Mouse (Mus musculus): ENCODE data around the gene Wfdc8. TPM values are rescaled to one million over a fixed set of nuclear protein-coding genes. Genes with fewer than 3 reads are reported as not detected.
A peak's percentile ranks its signal among the peaks of the same experiment; 100 is the strongest.

The Wfdc8 gene
- polyA plus RNA-seq, 1 experiment from 2014 or later: not detected

- peak; percentile 23 for DNase-seq (ENCODE audit: low spot score)
Observed at GRCm38 (mm10) chr2:164563339-164564038, 49.9 kb downstream of the Wfdc8 start.

- DNase-seq (ENCODE audit: low spot score): no peak
Observed at GRCm38 (mm10) chr2:164562391-164563188, 50.8 kb downstream of the Wfdc8 start, which contains the start of gene Wfdc2. Wfdc2 (plus strand) TSS chr2:164562413.

- no peak for DNase-seq (ENCODE audit: low spot score)
Observed at GRCm38 (mm10) chr2:164560106-164560505, 53.3 kb downstream of the Wfdc8 start.

GRCm38 (mm10) chr2:164558991-164559645 is 54.3 kb downstream of the Wfdc8 start:
- DNase-seq (ENCODE audit: low spot score): no peak

GRCm38 (mm10) chr2:164558426-164558825 is 55.0 kb downstream of the Wfdc8 start:
- no peak for DNase-seq (ENCODE audit: low spot score)

- no peak for DNase-seq (ENCODE audit: low spot score)
Observed at GRCm38 (mm10) chr2:164551502-164551901, 61.9 kb downstream of the Wfdc8 start.

GRCm38 (mm10) chr2:164550895-164551269 is 62.5 kb downstream of the Wfdc8 start:
- no peak for DNase-seq (ENCODE audit: low spot score)

GRCm38 (mm10) chr2:164549963-164550894 is 63.2 kb downstream of the Wfdc8 start:
- DNase-seq (ENCODE audit: low spot score): no peak

- no peak for DNase-seq (ENCODE audit: low spot score)
Observed at GRCm38 (mm10) chr2:164549338-164549737, 64.1 kb downstream of the Wfdc8 start.

Other genes starting within 250 kb of the Wfdc8 start
- gene Slpi, start 224.5 kb downstream of the Wfdc8 start, polyA plus RNA-seq (2015; fragmentation: Nextera tagmentation; extraction: Ambion mirVana): 9.8 and 10.6 TPM in 2 replicates
- gene Rbpjl, start 210.5 kb downstream of the Wfdc8 start, polyA plus RNA-seq (2015; fragmentation: Nextera tagmentation; extraction: Ambion mirVana): not detected in 2 replicates
- gene Matn4, start 208.5 kb downstream of the Wfdc8 start, polyA plus RNA-seq (2015; fragmentation: Nextera tagmentation; extraction: Ambion mirVana): 0.08 and 0.12 TPM in 2 replicates
- gene Sdc4, start 169.7 kb downstream of the Wfdc8 start, polyA plus RNA-seq (2015; fragmentation: Nextera tagmentation; extraction: Ambion mirVana): 28.7 and 40.4 TPM in 2 replicates
- 77.2 and 83.7 TPM in 2 replicates for gene Sys1, start 156.7 kb downstream of the Wfdc8 start, polyA plus RNA-seq (2015; fragmentation: Nextera tagmentation; extraction: Ambion mirVana)
- gene Gm20458, start 152.7 kb downstream of the Wfdc8 start, polyA plus RNA-seq (2015; fragmentation: Nextera tagmentation; extraction: Ambion mirVana): 19.4 and 21.5 TPM in 2 replicates
- gene Trp53tg5, start 139.9 kb downstream of the Wfdc8 start, polyA plus RNA-seq (2015; fragmentation: Nextera tagmentation; extraction: Ambion mirVana): not detected in 2 replicates
- 12.6 and 15.3 TPM in 2 replicates for gene Dbndd2, start 127.5 kb downstream of the Wfdc8 start, polyA plus RNA-seq (2015; fragmentation: Nextera tagmentation; extraction: Ambion mirVana)
- gene Pigt, start 116.1 kb downstream of the Wfdc8 start, polyA plus RNA-seq (2015; fragmentation: Nextera tagmentation; extraction: Ambion mirVana): 47.2 and 51.1 TPM in 2 replicates
- 51.3 and 53.4 TPM in 2 replicates for gene Wfdc2, start 51.2 kb downstream of the Wfdc8 start, polyA plus RNA-seq (2015; fragmentation: Nextera tagmentation; extraction: Ambion mirVana)
- gene Spint3, start 40.2 kb downstream of the Wfdc8 start, polyA plus RNA-seq (2015; fragmentation: Nextera tagmentation; extraction: Ambion mirVana): not detected in 2 replicates
- not detected in 2 replicates for gene Wfdc6a, start 28.2 kb downstream of the Wfdc8 start, polyA plus RNA-seq (2015; fragmentation: Nextera tagmentation; extraction: Ambion mirVana)
- not detected in 2 replicates for gene Eppin, start 20.0 kb downstream of the Wfdc8 start, polyA plus RNA-seq (2015; fragmentation: Nextera tagmentation; extraction: Ambion mirVana)
- gene Wfdc6b, start 104 bp downstream of the Wfdc8 start, polyA plus RNA-seq (2015; fragmentation: Nextera tagmentation; extraction: Ambion mirVana): not detected in 2 replicates
- not detected in 2 replicates for gene Wfdc16, start 25.2 kb upstream of the Wfdc8 start, polyA plus RNA-seq (2015; fragmentation: Nextera tagmentation; extraction: Ambion mirVana)
- 0.42 TPM in 1 of 2 replicates, not detected in the other for gene Wfdc10, start 42.4 kb upstream of the Wfdc8 start, polyA plus RNA-seq (2015; fragmentation: Nextera tagmentation; extraction: Ambion mirVana)
- not detected in 2 replicates for gene Wfdc9, start 43.0 kb upstream of the Wfdc8 start, polyA plus RNA-seq (2015; fragmentation: Nextera tagmentation; extraction: Ambion mirVana)
- gene Wfdc11, start 60.5 kb upstream of the Wfdc8 start, polyA plus RNA-seq (2015; fragmentation: Nextera tagmentation; extraction: Ambion mirVana): not detected in 2 replicates
- not detected in 2 replicates for gene Wfdc13, start 71.5 kb upstream of the Wfdc8 start, polyA plus RNA-seq (2015; fragmentation: Nextera tagmentation; extraction: Ambion mirVana)
- gene Spint4, start 84.9 kb upstream of the Wfdc8 start, polyA plus RNA-seq (2015; fragmentation: Nextera tagmentation; extraction: Ambion mirVana): not detected in 2 replicates
- gene Spint5, start 101.7 kb upstream of the Wfdc8 start, polyA plus RNA-seq (2015; fragmentation: Nextera tagmentation; extraction: Ambion mirVana): not detected in 2 replicates
- gene Wfdc3, start 132.3 kb upstream of the Wfdc8 start, polyA plus RNA-seq (2015; fragmentation: Nextera tagmentation; extraction: Ambion mirVana): 0.49 and 0.56 TPM in 2 replicates
- 70.4 and 85.2 TPM in 2 replicates for gene Dnttip1, start 132.4 kb upstream of the Wfdc8 start, polyA plus RNA-seq (2015; fragmentation: Nextera tagmentation; extraction: Ambion mirVana)
- 379 and 497 TPM in 2 replicates for gene Ube2c, start 156.3 kb upstream of the Wfdc8 start, polyA plus RNA-seq (2015; fragmentation: Nextera tagmentation; extraction: Ambion mirVana)
- gene Tnnc2, start 166.3 kb upstream of the Wfdc8 start, polyA plus RNA-seq (2015; fragmentation: Nextera tagmentation; extraction: Ambion mirVana): 5.8 and 10.7 TPM in 2 replicates
- 7.0 and 7.7 TPM in 2 replicates for gene Snx21, start 172.2 kb upstream of the Wfdc8 start, polyA plus RNA-seq (2015; fragmentation: Nextera tagmentation; extraction: Ambion mirVana)
- gene Acot8, start 191.3 kb upstream of the Wfdc8 start, polyA plus RNA-seq (2015; fragmentation: Nextera tagmentation; extraction: Ambion mirVana): 30.0 and 31.1 TPM in 2 replicates
- 7.1 TPM in 2 replicates for gene Zswim3, start 191.5 kb upstream of the Wfdc8 start, polyA plus RNA-seq (2015; fragmentation: Nextera tagmentation; extraction: Ambion mirVana)
- gene Zswim1, start 209.1 kb upstream of the Wfdc8 start, polyA plus RNA-seq (2015; fragmentation: Nextera tagmentation; extraction: Ambion mirVana): 8.7 and 9.1 TPM in 2 replicates
- gene Spata25, start 214.9 kb upstream of the Wfdc8 start, polyA plus RNA-seq (2015; fragmentation: Nextera tagmentation; extraction: Ambion mirVana): 0.17 and 0.85 TPM in 2 replicates
- gene Ctsa, start 219.2 kb upstream of the Wfdc8 start, polyA plus RNA-seq (2015; fragmentation: Nextera tagmentation; extraction: Ambion mirVana): 154 and 164 TPM in 2 replicates
- gene Neurl2, start 219.8 kb upstream of the Wfdc8 start, polyA plus RNA-seq (2015; fragmentation: Nextera tagmentation; extraction: Ambion mirVana): 5.3 and 5.9 TPM in 2 replicates
- 424 and 433 TPM in 2 replicates for gene Pltp, start 244.1 kb upstream of the Wfdc8 start, polyA plus RNA-seq (2015; fragmentation: Nextera tagmentation; extraction: Ambion mirVana)

All from thymus, postnatal 0 days (tissue).